Mouse (Mus musculus) heart, embryonic 14.5 days (tissue): ENCODE measurements around the gene Calm3. TPM values are rescaled to one million over a fixed set of nuclear protein-coding genes. Genes with fewer than 3 reads are reported as not detected.

Source experiments
- ATAC-seq: fragments of 200-750 bp; cut with Nextera tagmentation; 2 replicates; pipeline ENCODE4 v1.8.0; 2017; ENCODE audit warnings: low read depth, moderate TSS enrichment; ENCODE audit not compliant: insufficient number of reproducible peaks, insufficient read depth, low FRiP score
- H3K27ac ChIP-seq, 2 experiments: fragments of 200-500 bp in 1 of 2; fragments of 300-500 bp in 1 of 2; sonication (generic) in 1 of 2; replicated peaks in 1 of 2; 2 replicates each; pipeline ENCODE4 v1.5.1; 2012 to 2014; ENCODE audit warnings: low read depth in 2 of 2, low read length in 2 of 2, control low read depth in 1 of 2, mild to moderate bottlenecking in 1 of 2, mixed read lengths in 1 of 2; ENCODE audit not compliant: control insufficient read depth in 1 of 2, insufficient read depth in 1 of 2
- H3K27me3 ChIP-seq: fragments of 300-500 bp; sonication (generic); 2 replicates; pipeline ENCODE4 v1.6.1; 2014; ENCODE audit warnings: mild to moderate bottlenecking, low read length, control low read depth; ENCODE audit not compliant: control insufficient read depth, insufficient read depth
- H3K36me3 ChIP-seq: fragments of 300-500 bp; sonication (generic); 2 replicates; pipeline ENCODE4 v1.6.1; 2014; ENCODE audit warnings: mild to moderate bottlenecking, control low read depth, low read length, mixed read lengths; ENCODE audit not compliant: control insufficient read depth, insufficient read depth
- H3K4me1 ChIP-seq, 2 experiments: fragments of 200-500 bp in 1 of 2; fragments of 300-500 bp in 1 of 2; sonication (generic) in 1 of 2; 2 replicates each; pipeline ENCODE4 v1.6.1; 2012 to 2014; ENCODE audit warnings: low read length in 2 of 2, control low read depth in 1 of 2, mixed read lengths in 1 of 2; ENCODE audit not compliant: control insufficient read depth in 2 of 2, insufficient read depth in 2 of 2
- H3K4me2 ChIP-seq: fragments of 300-500 bp; sonication (generic); 2 replicates; pipeline ENCODE4 v1.6.1; 2014; ENCODE audit warnings: mild to moderate bottlenecking, low read length
- H3K4me3 ChIP-seq, 2 experiments: fragments of 200-500 bp in 1 of 2; fragments of 300-500 bp in 1 of 2; sonication (generic) in 1 of 2; 2 replicates each; pipeline ENCODE4 v1.5.1; 2012 to 2014; ENCODE audit warnings: low read length in 2 of 2, mild to moderate bottlenecking in 2 of 2, control low read depth in 1 of 2, low read depth in 1 of 2, moderate library complexity in 1 of 2; ENCODE audit not compliant: control insufficient read depth in 1 of 2, insufficient read depth in 1 of 2
- H3K9ac ChIP-seq: fragments of 300-500 bp; sonication (generic); 2 replicates; pipeline ENCODE4 v1.6.1; 2014; ENCODE audit warnings: mild to moderate bottlenecking, low read length
- H3K9me3 ChIP-seq: fragments of 300-500 bp; sonication (generic); 2 replicates; pipeline ENCODE4 v1.6.1; 2016; ENCODE audit warnings: low read length, control low read depth; ENCODE audit not compliant: control insufficient read depth
- WGBS: fragments of 180-500 bp; shearing (Covaris S2); extraction: QIAGEN DNeasy Blood & Tissue Kit; methylation state at CpG from one replicate; pipeline ENCODE4 v1.1.7; 2014; 5-methylcytosine and 5-hydroxymethylcytosine counted together
- polyA plus RNA-seq: library from polyadenylated mRNA; unstranded; fragments of >200 nt; fragmentation: Nextera tagmentation; extraction: Ambion mirVana; gene quantifications from 2 replicates; pipeline ENCODE4 v1.2.1, GENCODE M21; 2014

Gene Calm3
- polyA plus RNA-seq, 1 experiment from 2014 or later = 152 TPM

GRCm38 (mm10) chr7:16909909-16910308 is 14.0 kb downstream of the Calm3 start:
- peaks cover 30 to 43% of the 10 kb centered on the region in 2 experiments for H3K4me1 ChIP-seq

DNA sequence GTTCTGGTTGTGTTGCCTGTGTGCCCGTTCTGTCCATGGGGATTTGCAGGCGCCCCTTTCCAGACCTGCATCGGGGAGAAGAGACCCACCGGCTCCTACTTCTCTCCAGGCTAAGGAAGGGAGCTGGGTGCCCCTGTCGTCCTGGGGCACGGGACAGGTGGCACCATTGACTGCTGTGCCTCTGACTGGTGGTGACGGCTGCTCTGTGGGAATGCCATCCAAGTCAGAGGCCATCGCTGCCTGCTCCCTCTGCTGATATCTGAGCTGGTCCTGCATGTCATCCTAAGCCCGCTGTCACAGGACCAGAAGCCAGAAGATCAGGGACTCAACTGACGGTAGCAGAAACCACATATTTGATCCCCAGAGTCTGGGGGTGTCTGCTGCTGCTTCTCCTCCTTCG is 15.1 kb downstream of the Calm3 start:
- H3K4me2 ChIP-seq = 0 out of 2 replicates have a peak overlapping the region, but pooled peaks have one; percentile 18
- no peaks in the 10 kb centered on the region for H3K36me3 ChIP-seq
- WGBS = 36% methylated on average over 11 of the region's 11 CpGs
- H3K4me1 ChIP-seq = peaks cover 30 to 47% of the 10 kb centered on the region in 2 experiments
- no peak for ATAC-seq
- no peak overlapping the region for H3K4me3 ChIP-seq
- H3K27ac ChIP-seq = no peak overlapping the region
- H3K9me3 ChIP-seq = no peaks in the 10 kb centered on the region
- H3K9ac ChIP-seq = no peak overlapping the region
- peaks cover 22% of the 10 kb centered on the region for H3K27me3 ChIP-seq

More at GRCm38 (mm10) chr7:16909909-16910308, 14.0 kb downstream of the Calm3 start:
- Histone ChIP-seq H3K27me3 (peaks cover 20% of the 10 kb centered on the region), H3K4me2 (no peak overlapping the region), H3K9ac (no peak overlapping the region), H3K9me3 (no peaks in the 10 kb centered on the region), H3K4me3 (no peak overlapping the region), H3K27ac (no peak overlapping the region), H3K36me3 (peaks cover 8% of the 10 kb centered on the region)
- no peak for ATAC-seq
- WGBS = 39% methylated on average over 10 of the region's 10 CpGs

DNA sequence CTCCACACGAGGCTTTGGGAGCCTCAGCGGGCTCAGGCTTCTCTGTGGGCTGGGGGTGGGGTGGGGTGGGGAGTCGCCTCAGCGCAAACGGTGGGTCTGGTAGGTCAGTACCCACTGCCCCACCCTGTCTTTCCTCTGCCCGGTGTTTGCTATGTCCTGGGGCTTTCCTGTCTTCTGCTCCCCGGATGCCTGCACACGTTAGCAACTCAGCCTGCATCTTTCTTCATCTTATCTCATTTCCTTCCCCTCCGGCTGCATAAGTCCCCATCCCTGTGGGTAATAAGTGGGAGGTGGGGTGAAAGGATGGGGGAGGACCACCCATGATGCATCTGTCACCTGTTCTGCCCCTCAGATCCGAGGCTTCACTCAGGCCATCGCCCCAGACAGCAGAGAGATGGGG is 15.5 kb downstream of the Calm3 start:
- Histone ChIP-seq H3K9me3 (no peaks in the 10 kb centered on the region), H3K27me3 (peaks cover 27% of the 10 kb centered on the region), H3K36me3 (no peaks in the 10 kb centered on the region), H3K27ac (no peak overlapping the region), H3K4me1 (peaks cover 30 to 47% of the 10 kb centered on the region in 2 experiments), H3K4me3 (no peak overlapping the region), H3K4me2 (peak overlapping the region; percentile 24), H3K9ac (no peak overlapping the region; the same call in 1 of the 2 replicates)
- ATAC-seq = no peak
- 22% methylated on average over 11 of the region's 11 CpGs for WGBS

- H3K9ac ChIP-seq = no peak overlapping the region; the same call in 1 of the 2 replicates
- no peak overlapping the region for H3K27ac ChIP-seq
- H3K9me3 ChIP-seq = no peaks in the 10 kb centered on the region
- no peak overlapping the region for H3K4me3 ChIP-seq
- ATAC-seq = no peak
- peaks cover 30 to 47% of the 10 kb centered on the region in 2 experiments for H3K4me1 ChIP-seq
- H3K27me3 ChIP-seq = peaks cover 32% of the 10 kb centered on the region
- H3K36me3 ChIP-seq = no peaks in the 10 kb centered on the region
- peak overlapping the region; percentile 24 for H3K4me2 ChIP-seq
- 6% methylated on average over 7 of the region's 7 CpGs for WGBS
Measured at GRCm38 (mm10) chr7:16907842-16908241, 16.1 kb downstream of the Calm3 start.

- H3K27ac ChIP-seq = no peak overlapping the region
- no peak for ATAC-seq
- H3K9ac ChIP-seq = no peak overlapping the region
- 87% methylated on average over 41 of the region's 41 CpGs for WGBS
- H3K4me3 ChIP-seq = no peak overlapping the region
- peaks cover 30 to 49% of the 10 kb centered on the region in 2 experiments for H3K4me1 ChIP-seq
- peak overlapping the region; percentile 24; the same call in 1 of the 2 replicates for H3K4me2 ChIP-seq
- no peaks in the 10 kb centered on the region for H3K9me3 ChIP-seq
- H3K27me3 ChIP-seq = peaks cover 36% of the 10 kb centered on the region
- H3K36me3 ChIP-seq = no peaks in the 10 kb centered on the region
Measured at GRCm38 (mm10) chr7:16906889-16907559, 16.9 kb downstream of the Calm3 start.

GRCm38 (mm10) chr7:16906281-16906680 is 17.6 kb downstream of the Calm3 start, which contains the start of gene Ptgir:
Ptgir (plus strand) TSS chr7:16906490.
- Histone ChIP-seq H3K9ac (no peak within 1 kb of the TSS), H3K27me3 (peaks cover 39% of the 10 kb centered on the region), H3K27ac (no peak within 1 kb of the TSS), H3K36me3 (no peaks in the 10 kb centered on the region), H3K4me2 (0 out of 2 replicates have a peak within 1 kb of the TSS, but pooled peaks have one; percentile 24), H3K4me1 (peaks cover 30 to 52% of the 10 kb centered on the region in 2 experiments), H3K4me3 (no peak within 1 kb of the TSS), H3K9me3 (no peaks in the 10 kb centered on the region)
- ATAC-seq = no peak
- 19% methylated on average over 5 of the region's 6 CpGs for WGBS

DNA sequence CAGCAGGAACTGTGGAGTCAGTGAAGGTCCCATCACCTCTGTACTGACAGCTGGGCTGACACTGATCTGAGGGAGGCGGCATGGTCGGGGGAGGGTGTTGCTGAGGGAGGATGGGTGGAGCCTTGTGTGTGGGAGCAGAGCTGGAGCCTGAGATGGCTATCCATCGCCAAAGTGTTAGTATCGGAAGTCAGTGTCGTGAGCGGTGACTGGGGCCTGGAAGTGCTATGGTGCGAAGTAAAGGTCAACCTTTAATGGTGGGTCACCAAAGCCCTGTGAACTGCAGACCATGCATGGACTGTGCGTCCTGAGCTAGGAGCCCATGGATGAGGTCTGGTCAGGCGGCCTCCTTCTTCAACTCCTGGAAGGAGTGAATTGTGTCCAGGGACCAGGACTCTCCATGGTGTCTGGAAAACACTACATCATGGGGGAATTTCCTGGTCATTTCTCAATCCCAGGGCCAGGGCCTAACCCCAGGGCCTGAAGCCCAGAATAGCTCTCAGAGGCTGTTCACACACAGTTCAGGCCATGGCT is 18.4 kb downstream of the Calm3 start:
- ATAC-seq = no peak; the same call in 1 of the 2 replicates
- H3K36me3 ChIP-seq = no peaks in the 10 kb centered on the region
- peaks cover 41% of the 10 kb centered on the region for H3K27me3 ChIP-seq
- no peak overlapping the region for H3K27ac ChIP-seq
- 52% methylated on average over 9 of the region's 9 CpGs for WGBS
- H3K4me1 ChIP-seq = peaks cover 30 to 52% of the 10 kb centered on the region in 2 experiments
- H3K9me3 ChIP-seq = no peaks in the 10 kb centered on the region
- H3K9ac ChIP-seq = no peak overlapping the region
- no peak overlapping the region for H3K4me2 ChIP-seq
- H3K4me3 ChIP-seq = no peak overlapping the region
